Mouse (Mus musculus): ENCODE results near the gene Lrig1. TPM values are rescaled to one million over a fixed set of nuclear protein-coding genes. Genes with fewer than 3 reads are reported as not detected.

Gene Lrig1
- polyA plus RNA-seq, 1 experiment: 11.2 TPM

DNA sequence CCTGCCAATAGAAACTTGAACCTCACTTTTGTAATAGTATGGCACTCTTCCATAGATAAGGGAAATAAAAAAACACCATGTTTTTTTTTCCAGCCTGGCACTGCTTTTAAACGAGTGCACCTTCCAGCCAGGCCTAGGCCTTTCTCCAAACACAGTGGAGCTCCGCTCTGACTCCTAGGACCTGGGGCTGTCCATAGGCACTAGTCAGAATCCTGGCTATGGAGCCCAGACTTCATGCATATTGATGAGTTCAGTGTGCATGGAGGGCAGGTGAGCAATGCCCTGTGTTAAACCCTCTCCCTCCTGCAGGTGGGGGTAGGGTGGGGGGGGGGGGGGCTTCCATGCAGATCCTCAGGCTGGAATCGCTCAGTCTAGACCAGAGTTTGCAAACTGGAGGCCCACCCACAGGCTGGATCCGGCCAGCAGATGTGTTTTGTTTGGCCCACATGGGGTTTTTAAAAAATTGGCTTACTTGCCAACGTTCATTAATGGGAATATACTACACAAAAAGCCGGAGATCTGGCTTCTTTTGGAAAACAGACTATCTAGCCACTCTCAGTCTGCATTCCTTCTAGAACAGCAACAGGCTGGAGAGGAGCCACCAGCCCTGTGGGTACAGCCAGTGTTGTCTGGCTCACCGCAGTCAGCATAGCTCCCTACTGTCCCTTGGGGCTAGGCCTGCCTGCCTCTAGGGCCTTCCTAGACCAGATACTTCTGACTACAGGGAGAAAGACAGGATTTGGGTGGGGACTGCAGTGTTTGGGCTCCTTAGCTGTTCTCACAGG is 17.9 kb upstream of the Lrig1 start:
- TF ChIP-seq MAX (IDR thresholded peaks at IDR 0.05) (no peak), FOSL1 (IDR thresholded peaks at IDR 0.05; ENCODE audit: insufficient read depth, low read length, poor library complexity, severe bottlenecking) (no peak), USF1 (IDR thresholded peaks at IDR 0.05; ENCODE audit: low read depth) (no peak), MYOG (IDR thresholded peaks at IDR 0.05; ENCODE audit: control insufficient read depth, extremely low read depth, insufficient read length) (no peak), MYOD1 (IDR thresholded peaks at IDR 0.05; ENCODE audit: control insufficient read depth, insufficient read length, low read depth) (no peak), CTCF (IDR thresholded peaks at IDR 0.05; ENCODE audit: control insufficient read depth, insufficient read depth, insufficient read length) (no peak), CEBPB (IDR thresholded peaks at IDR 0.05; ENCODE audit: low read depth) (no peak)
- Histone ChIP-seq H3K4me3 (ENCODE audit: insufficient read depth, poor library complexity, severe bottlenecking) (no peak overlapping the region), H3K79me3 (ENCODE audit: low read depth) (no peaks in the 10 kb centered on the region), H3ac (ENCODE audit: control insufficient read depth, insufficient read length, low read depth) (no peak overlapping the region), H3K79me2 (ENCODE audit: control insufficient read depth, insufficient read depth) (no peaks in the 10 kb centered on the region), H3K27me3 (ENCODE audit: control insufficient read depth, insufficient read depth, insufficient read length) (no peaks in the 10 kb centered on the region), H3K36me3 (ENCODE audit: control insufficient read depth, insufficient read depth) (no peaks in the 10 kb centered on the region)

GRCm38 (mm10) chr6:94715645-94715940 is 15.6 kb upstream of the Lrig1 start:
- no peak overlapping the region for H3K4me3 ChIP-seq (ENCODE audit: insufficient read depth, poor library complexity, severe bottlenecking)
- H3K79me3 ChIP-seq (ENCODE audit: low read depth): no peaks in the 10 kb centered on the region
- no peaks in the 10 kb centered on the region for H3K27me3 ChIP-seq (ENCODE audit: control insufficient read depth, insufficient read depth, insufficient read length)
- H3ac ChIP-seq (ENCODE audit: control insufficient read depth, insufficient read length, low read depth): no peak overlapping the region
- H3K36me3 ChIP-seq (ENCODE audit: control insufficient read depth, insufficient read depth): no peaks in the 10 kb centered on the region
- TF ChIP-seq CTCF (IDR thresholded peaks at IDR 0.05; ENCODE audit: control insufficient read depth, insufficient read depth, insufficient read length): no peak
- no peak for TF ChIP-seq MYOG (IDR thresholded peaks at IDR 0.05; ENCODE audit: control insufficient read depth, extremely low read depth, insufficient read length)
- TF ChIP-seq MYOD1 (IDR thresholded peaks at IDR 0.05; ENCODE audit: control insufficient read depth, insufficient read length, low read depth): no peak
- no peak for TF ChIP-seq USF1 (IDR thresholded peaks at IDR 0.05; ENCODE audit: low read depth)
- TF ChIP-seq CEBPB (IDR thresholded peaks at IDR 0.05; ENCODE audit: low read depth): no peak
- TF ChIP-seq MAX (IDR thresholded peaks at IDR 0.05): no peak
- no peak for TF ChIP-seq FOSL1 (IDR thresholded peaks at IDR 0.05; ENCODE audit: insufficient read depth, low read length, poor library complexity, severe bottlenecking)
- no peaks in the 10 kb centered on the region for H3K79me2 ChIP-seq (ENCODE audit: control insufficient read depth, insufficient read depth)

- H3K4me3 ChIP-seq (ENCODE audit: insufficient read depth, poor library complexity, severe bottlenecking): no peak overlapping the region
- H3K79me2 ChIP-seq (ENCODE audit: control insufficient read depth, insufficient read depth): no peaks in the 10 kb centered on the region
- TF ChIP-seq FOSL1 (IDR thresholded peaks at IDR 0.05; ENCODE audit: insufficient read depth, low read length, poor library complexity, severe bottlenecking): no peak
- no peak for TF ChIP-seq USF1 (IDR thresholded peaks at IDR 0.05; ENCODE audit: low read depth)
- no peak for TF ChIP-seq MYOD1 (IDR thresholded peaks at IDR 0.05; ENCODE audit: control insufficient read depth, insufficient read length, low read depth)
- TF ChIP-seq CEBPB (IDR thresholded peaks at IDR 0.05; ENCODE audit: low read depth): no peak
- TF ChIP-seq CTCF (IDR thresholded peaks at IDR 0.05; ENCODE audit: control insufficient read depth, insufficient read depth, insufficient read length): no peak
- no peak for TF ChIP-seq MYOG (IDR thresholded peaks at IDR 0.05; ENCODE audit: control insufficient read depth, extremely low read depth, insufficient read length)
- no peak for TF ChIP-seq MAX (IDR thresholded peaks at IDR 0.05)
Observed at GRCm38 (mm10) chr6:94714815-94715644, 15.1 kb upstream of the Lrig1 start.

GRCm38 (mm10) chr6:94709832-94710231 is 9.9 kb upstream of the Lrig1 start:
- no peak overlapping the region for H3K4me3 ChIP-seq (ENCODE audit: insufficient read depth, poor library complexity, severe bottlenecking)
- no peak overlapping the region for H3ac ChIP-seq (ENCODE audit: control insufficient read depth, insufficient read length, low read depth)
- H3K27me3 ChIP-seq (ENCODE audit: control insufficient read depth, insufficient read depth, insufficient read length): no peaks in the 10 kb centered on the region
- no peaks in the 10 kb centered on the region for H3K79me2 ChIP-seq (ENCODE audit: control insufficient read depth, insufficient read depth)
- H3K79me3 ChIP-seq (ENCODE audit: low read depth): no peaks in the 10 kb centered on the region
- TF ChIP-seq USF1 (IDR thresholded peaks at IDR 0.05; ENCODE audit: low read depth): no peak
- TF ChIP-seq MYOD1 (IDR thresholded peaks at IDR 0.05; ENCODE audit: control insufficient read depth, insufficient read length, low read depth): no peak
- no peak for TF ChIP-seq MYOG (IDR thresholded peaks at IDR 0.05; ENCODE audit: control insufficient read depth, extremely low read depth, insufficient read length)
- H3K36me3 ChIP-seq (ENCODE audit: control insufficient read depth, insufficient read depth): no peaks in the 10 kb centered on the region

More at GRCm38 (mm10) chr6:94714815-94715644, 15.1 kb upstream of the Lrig1 start:
- Histone ChIP-seq H3K27me3 (ENCODE audit: control insufficient read depth, insufficient read depth, insufficient read length) (no peaks in the 10 kb centered on the region), H3K36me3 (ENCODE audit: control insufficient read depth, insufficient read depth) (no peaks in the 10 kb centered on the region), H3K79me3 (ENCODE audit: low read depth) (no peaks in the 10 kb centered on the region), H3ac (ENCODE audit: control insufficient read depth, insufficient read length, low read depth) (no peak overlapping the region)

GRCm38 (mm10) chr6:94709150-94709549 is 9.2 kb upstream of the Lrig1 start:
- Histone ChIP-seq H3K27me3 (ENCODE audit: control insufficient read depth, insufficient read depth, insufficient read length) (no peaks in the 10 kb centered on the region), H3K36me3 (ENCODE audit: control insufficient read depth, insufficient read depth) (no peaks in the 10 kb centered on the region), H3K4me3 (ENCODE audit: insufficient read depth, poor library complexity, severe bottlenecking) (no peak overlapping the region), H3ac (ENCODE audit: control insufficient read depth, insufficient read length, low read depth) (no peak overlapping the region), H3K79me3 (ENCODE audit: low read depth) (no peaks in the 10 kb centered on the region), H3K79me2 (ENCODE audit: control insufficient read depth, insufficient read depth) (no peaks in the 10 kb centered on the region)
- TF ChIP-seq CEBPB (IDR thresholded peaks at IDR 0.05; ENCODE audit: low read depth) (no peak), MYOG (IDR thresholded peaks at IDR 0.05; ENCODE audit: control insufficient read depth, extremely low read depth, insufficient read length) (no peak)
